Mouse (Mus musculus) Patski (cell line): Measurements from ENCODE around the gene Leap2. TPM values are rescaled to one million over a fixed set of nuclear protein-coding genes. Genes with fewer than 3 reads are reported as not detected.

ENCODE experiments used
- ATAC-seq: fragments of 100-300 bp; one replicate; pipeline ENCODE4 v1.8.0; 2021
- CTCF ChIA-PET: fragments of 350-600 bp; sonication (Branson Sonifier 250); formaldehyde crosslinking; loops from one replicate; lab custom pipeline; 2022; ENCODE audit warnings: inconsistent platforms; lab: Charles Lee
- POLR2A ChIA-PET: fragments of 350-600 bp; sonication (Branson Sonifier 250); formaldehyde crosslinking; loops from one replicate; lab custom pipeline; 2022; ENCODE audit warnings: antibody characterized with exemption, inconsistent platforms; lab: Charles Lee
- DNase-seq: peaks from one replicate; pipeline ENCODE4 v3.0.0-alpha.2; 2011; ENCODE audit warnings: low read depth, low spot score
- H3K27me3 ChIP-seq: fragments of 371-371 bp; one replicate; pipeline ENCODE4 v1.5.1; 2021
- CTCF ChIP-seq: fragments of 100-300 bp; IDR thresholded peaks from one replicate; pipeline ENCODE4 v1.5.1; 2021
- in situ Hi-C: fragments of 300-500 bp; cut with MboI; formaldehyde crosslinking; loops from 3 replicates; pipeline ENCODE4 v1.11.1; 2018; ENCODE audit warnings: low pct_unique_long_range_greater_than_20kb, mixed read lengths
- polyA plus RNA-seq: library from polyadenylated mRNA; unstranded; gene quantifications from one replicate; pipeline ENCODE4 v1.2.3, GENCODE M21; 2021

The Leap2 gene
- polyA plus RNA-seq: 0.12 TPM

DNA sequence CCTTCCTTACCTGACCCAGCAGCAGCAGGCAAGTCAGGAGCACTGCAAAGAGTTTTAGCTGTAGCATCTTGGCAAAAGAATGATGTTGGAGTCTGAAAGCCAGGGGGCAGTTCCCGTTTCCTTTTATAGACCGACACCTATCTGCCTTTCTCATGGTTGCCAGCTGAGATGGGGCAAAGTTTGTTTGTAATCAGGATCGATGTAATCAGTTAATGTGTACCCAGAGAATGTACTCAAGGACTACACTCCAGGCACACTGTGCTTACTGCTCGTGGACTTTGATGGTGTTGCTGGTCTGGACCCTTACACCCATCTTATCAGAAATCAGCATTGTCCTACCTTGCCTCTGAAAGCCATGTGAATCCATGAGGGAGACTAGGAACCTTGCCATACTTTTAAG lies at the start of gene Leap2:
Gene Leap2 (minus strand): TSS at position 135 of the 400 bp plus-strand sequence.
- in situ Hi-C loops: no loop called here
- no peak for TF ChIP-seq CTCF
- DNase-seq (no peak), ATAC-seq (no peak)
- ChIA-PET POLR2A (no interaction called here), CTCF (interaction anchor here (1.0 to 2.9 kb wide), 2 partner anchors 9 to 11 kb away, joined by 4 to 8 read pairs; no protein-coding TSS in a partner anchor)
- H3K27me3 ChIP-seq: no peaks in the 10 kb centered on the region

DNA sequence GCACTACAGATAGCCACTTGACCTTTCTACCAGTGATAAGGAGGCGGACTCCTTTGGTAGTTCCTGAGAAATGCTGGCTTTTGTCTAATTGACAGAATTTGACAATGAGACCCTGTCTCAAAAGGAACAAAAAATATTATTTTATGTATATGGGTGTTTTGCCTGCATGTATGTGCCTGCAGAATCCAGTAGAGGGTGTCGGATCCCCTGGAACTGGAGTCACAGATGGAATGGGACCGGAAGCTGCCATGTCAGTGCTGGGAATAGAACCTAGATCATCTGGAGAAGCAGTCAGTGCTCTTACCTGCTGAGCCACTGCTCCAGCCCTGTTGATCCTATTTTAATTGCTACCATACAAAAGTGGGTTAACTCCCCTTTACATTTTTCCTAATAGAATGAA lies 49.7 kb upstream of the Leap2 start:
- in situ Hi-C loops: loop anchor here (5.0 to 25.0 kb wide), 2 partner anchors 115 to 415 kb away; partner anchors contain the start of gene Slc22a5
- ChIA-PET CTCF (interaction anchor here (2.1 kb wide), 1 partner anchor 155 kb away, joined by 6 read pairs; no protein-coding TSS in a partner anchor), POLR2A (no interaction called here)
- TF ChIP-seq CTCF: no peak
- DNase-seq (no peak), ATAC-seq (no peak)
- peaks cover 35% of the 10 kb centered on the region for H3K27me3 ChIP-seq

DNA sequence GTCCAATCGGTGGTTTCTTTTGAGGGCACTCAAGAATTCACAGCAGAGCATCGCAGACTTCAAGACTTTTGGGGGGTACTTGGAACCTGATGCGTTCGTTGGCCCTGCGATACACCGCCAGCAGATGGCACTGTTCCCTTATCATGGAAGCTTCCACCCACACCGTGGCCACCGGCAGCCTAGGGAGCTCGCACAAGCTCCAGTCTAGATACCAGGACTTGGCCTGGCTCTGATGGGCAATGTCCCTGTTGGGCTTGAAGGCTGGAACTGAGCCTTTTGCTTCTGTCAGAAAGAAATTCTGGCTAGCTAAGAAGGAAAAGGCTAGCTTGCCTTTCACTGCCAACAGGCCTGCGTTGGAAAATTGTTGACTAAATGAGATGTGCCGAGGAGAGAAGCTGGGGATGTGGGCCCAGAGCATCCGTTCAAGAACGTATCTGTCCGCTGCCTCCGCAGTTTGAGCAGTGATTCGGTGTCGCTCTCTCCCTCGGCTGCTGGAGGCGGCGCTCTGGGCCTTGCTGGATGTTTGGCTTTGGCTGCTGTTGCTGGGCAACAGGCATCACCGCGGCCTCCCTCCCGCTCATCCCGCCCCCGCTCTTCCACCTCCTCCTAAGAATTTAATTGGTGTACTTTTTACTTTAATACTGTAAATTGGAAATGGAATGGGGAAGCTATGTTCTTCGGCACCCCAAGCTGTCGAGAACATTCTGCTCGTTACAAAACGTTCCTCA lies 47.2 kb upstream of the Leap2 start, which contains the start of gene Gm9837:
Gene Gm9837 (minus strand): TSS at position 512 of the 728 bp plus-strand sequence.
- peak; percentile 69 for ATAC-seq
- ChIA-PET POLR2A (interaction anchor here (0.5 to 0.6 kb wide), 2 partner anchors 99 to 1420 kb away, joined by 3 to 4 read pairs; no protein-coding TSS in a partner anchor), CTCF (interaction anchor here (0.7 to 1.3 kb wide), 10 partner anchors 9 to 267 kb away, joined by 3 to 5 read pairs (median 4); no protein-coding TSS in a partner anchor)
- DNase-seq: no peak
- peaks cover 17% of the 10 kb centered on the region for H3K27me3 ChIP-seq
- in situ Hi-C loops: loop anchor here (5.0 to 25.0 kb wide), 3 partner anchors 117 to 417 kb away; partner anchors contain the start of gene Slc22a5
- TF ChIP-seq CTCF: peak; percentile 96

DNA sequence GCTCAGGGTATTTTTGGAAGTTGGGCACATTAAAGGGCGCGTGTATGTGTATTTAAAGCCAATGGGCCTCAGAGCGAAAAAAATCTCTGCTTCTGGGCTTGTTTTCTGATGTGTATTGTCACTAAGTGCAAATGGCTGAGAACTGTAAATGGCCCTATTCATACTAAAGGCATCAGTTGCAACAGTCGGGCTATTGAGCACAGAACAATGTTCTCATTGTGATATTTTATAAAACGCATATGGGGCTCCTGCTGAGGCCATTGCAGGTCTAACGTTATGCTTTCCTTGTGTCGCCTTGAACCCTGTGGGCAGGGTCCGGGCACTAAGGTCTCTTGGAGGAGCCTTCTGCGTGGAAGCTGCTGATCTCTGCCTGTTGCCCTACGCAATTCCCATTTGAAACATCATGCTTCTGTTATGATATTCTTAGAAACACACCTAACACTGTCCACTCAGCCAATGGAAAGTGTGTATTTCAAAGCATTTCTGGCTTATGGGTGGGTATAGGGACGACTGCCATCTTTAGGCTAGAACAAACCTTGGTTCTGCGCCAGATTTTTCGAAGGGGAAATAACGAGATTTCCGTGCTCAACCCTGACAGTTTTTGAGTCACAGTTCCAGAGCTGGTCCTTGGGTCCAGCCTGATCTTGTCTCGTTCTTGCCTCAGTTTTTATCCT lies 46.5 kb upstream of the Leap2 start:
- CTCF ChIA-PET: interaction anchor here (0.7 to 1.3 kb wide), 8 partner anchors 8 to 225 kb away, joined by 3 to 5 read pairs (median 4); no protein-coding TSS in a partner anchor
- no peak for TF ChIP-seq CTCF
- no peak for DNase-seq
- peaks cover 17% of the 10 kb centered on the region for H3K27me3 ChIP-seq
- no peak for ATAC-seq
- POLR2A ChIA-PET: no interaction called here
- in situ Hi-C loops: loop anchor here (5.0 to 25.0 kb wide), 2 partner anchors 158 to 418 kb away; partner anchors contain the start of gene Slc22a5

DNA sequence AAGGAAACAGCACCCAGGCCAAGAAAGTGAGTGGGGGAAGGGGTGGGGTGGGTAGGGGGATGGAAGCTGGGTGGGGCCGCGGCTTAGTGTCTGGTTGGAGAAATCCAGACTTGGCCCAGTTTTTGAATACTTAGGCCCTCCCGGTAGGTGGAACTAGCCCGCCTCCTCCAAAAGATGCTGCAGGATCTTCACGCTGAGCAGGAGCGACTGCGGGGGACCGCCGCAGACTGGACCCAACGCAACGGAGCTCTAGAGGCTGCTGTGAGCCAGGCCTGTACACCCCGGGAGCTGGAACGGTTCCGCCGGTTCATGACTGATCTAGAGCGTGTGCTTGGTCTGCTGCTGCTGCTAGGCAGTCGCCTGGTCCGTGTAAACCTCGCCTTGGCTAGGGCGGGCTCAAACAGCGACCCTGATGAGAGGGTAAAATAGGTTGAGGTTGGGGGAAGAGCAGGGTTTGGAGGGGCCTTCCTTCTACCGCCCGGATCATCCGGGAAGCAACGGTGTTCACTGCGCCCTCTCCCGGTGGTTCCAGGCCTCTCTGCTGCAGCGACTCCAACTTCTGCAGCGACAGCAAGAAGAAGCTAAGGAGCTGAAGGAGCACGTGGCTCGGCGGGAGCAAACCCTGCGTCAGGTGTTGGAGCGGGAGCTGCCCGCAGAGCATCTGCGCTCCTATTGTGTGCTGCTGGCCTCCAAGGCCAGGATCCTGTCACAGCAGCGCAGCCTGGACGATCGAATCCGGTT lies 43.4 kb upstream of the Leap2 start:
- CTCF ChIA-PET: interaction anchor here (0.7 to 1.2 kb wide), 4 partner anchors 9 to 161 kb away, joined by 3 to 5 read pairs (median 3); no protein-coding TSS in a partner anchor
- TF ChIP-seq CTCF: no peak

DNA sequence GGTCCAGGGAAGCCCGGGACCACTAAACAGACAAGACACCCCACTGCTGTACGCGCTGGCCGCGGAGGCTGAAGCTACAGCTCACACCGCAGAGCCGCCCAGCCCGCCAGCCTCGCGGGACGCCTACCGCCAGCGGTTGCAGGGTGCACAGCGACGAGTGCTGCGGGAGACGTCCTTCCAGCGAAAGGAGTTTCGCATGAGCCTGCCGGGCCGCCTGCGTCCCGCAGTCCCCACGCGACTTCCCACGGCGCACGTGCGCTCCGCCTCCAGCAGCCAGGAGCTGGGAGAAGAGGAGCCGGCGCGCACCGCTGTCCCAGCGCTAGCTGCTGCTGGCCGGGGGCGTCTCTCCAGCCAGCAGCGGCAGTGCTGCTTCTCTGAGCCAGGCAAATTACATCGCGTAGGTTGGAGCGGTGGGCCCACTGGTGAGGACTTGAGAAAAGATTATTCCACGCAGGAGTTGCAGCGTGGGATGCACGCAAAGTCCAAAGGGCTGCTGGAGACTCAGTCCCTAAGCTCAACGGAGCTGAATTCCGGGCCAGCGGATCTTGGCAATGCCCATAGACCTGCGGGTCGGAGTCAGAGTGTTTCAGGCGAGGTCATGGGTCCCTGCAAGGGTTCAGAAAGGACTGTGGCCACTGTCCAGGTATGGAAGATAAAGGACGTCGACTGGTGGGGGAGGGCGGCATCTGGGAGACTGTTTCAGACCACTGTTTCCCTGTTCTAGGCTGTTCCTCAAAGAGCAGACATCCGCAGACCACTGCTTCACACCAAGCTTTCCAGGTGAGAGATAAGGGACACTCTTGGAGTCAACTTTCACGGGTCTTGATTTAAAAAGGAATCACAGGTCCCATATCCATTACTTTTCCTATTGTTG lies 40.8 kb upstream of the Leap2 start:
- H3K27me3 ChIP-seq: peaks cover 6% of the 10 kb centered on the region
- no peak for TF ChIP-seq CTCF
- ChIA-PET POLR2A (no interaction called here), CTCF (no interaction called here)
- in situ Hi-C loops: loop anchor here (25.0 kb wide), 1 partner anchor 424 kb away; the partner anchor contains the start of gene Slc22a5
- ATAC-seq (no peak), DNase-seq (no peak)

More for the DNA sequence above, 43.4 kb upstream of the Leap2 start:
- POLR2A ChIA-PET: no interaction called here
- in situ Hi-C loops: loop anchor here (5.0 to 25.0 kb wide), 2 partner anchors 161 to 421 kb away; partner anchors contain the start of gene Slc22a5
- peaks cover 6% of the 10 kb centered on the region for H3K27me3 ChIP-seq
- ATAC-seq: no peak
- DNase-seq: no peak

DNA sequence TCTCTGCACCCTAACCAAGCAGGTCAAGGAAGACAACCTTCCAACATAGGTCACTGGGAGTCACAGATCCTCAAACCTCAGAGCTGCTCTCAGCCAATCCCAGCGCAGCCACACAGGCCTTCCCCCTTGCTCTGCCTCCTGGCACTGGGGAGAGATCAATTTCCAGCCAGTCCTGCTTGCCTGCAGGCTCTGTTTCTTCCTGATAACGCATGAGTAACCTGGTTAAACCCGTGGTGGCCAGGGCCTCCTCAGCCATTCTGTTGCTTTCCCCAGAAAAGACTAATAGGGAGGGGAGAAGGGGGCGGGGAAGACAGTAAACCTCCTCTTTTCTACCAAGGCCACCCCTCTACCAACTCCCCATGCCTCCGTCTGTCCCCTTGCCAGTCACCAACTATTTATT lies 38.8 kb upstream of the Leap2 start:
- in situ Hi-C loops: loop anchor here (25.0 kb wide), 1 partner anchor 426 kb away; the partner anchor contains the start of gene Slc22a5
- H3K27me3 ChIP-seq: peaks cover 2% of the 10 kb centered on the region
- peak; percentile 73 for ATAC-seq
- TF ChIP-seq CTCF: no peak
- ChIA-PET CTCF (interaction anchor here (1.0 kb wide), 1 partner anchor 8 kb away, joined by 4 read pairs; the partner anchor contains the start of gene Gm9837), POLR2A (interaction anchor here (0.7 to 1.0 kb wide), 3 partner anchors 16 to 163 kb away, joined by 3 read pairs; no protein-coding TSS in a partner anchor)
- DNase-seq: no peak

DNA sequence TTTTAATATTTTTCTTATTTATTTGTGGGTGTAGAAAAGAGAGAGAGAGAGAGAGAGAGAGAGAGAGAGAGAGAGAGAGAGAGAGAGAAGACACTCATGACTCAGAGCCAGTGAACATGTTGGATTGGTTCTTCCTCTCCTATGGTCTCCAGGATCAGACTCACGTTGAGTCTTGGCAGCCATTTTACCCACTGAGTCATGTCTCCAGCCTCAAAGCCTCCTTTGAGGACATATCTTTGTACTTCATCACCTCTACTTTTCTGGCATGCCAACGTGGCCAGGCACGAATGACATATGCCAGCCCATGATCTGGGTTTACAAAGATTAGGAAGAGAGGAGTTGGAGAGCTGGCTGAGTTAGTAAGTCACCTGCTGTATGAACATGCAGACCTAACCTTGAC lies 37.2 kb upstream of the Leap2 start:
- no peaks in the 10 kb centered on the region for H3K27me3 ChIP-seq

DNA sequence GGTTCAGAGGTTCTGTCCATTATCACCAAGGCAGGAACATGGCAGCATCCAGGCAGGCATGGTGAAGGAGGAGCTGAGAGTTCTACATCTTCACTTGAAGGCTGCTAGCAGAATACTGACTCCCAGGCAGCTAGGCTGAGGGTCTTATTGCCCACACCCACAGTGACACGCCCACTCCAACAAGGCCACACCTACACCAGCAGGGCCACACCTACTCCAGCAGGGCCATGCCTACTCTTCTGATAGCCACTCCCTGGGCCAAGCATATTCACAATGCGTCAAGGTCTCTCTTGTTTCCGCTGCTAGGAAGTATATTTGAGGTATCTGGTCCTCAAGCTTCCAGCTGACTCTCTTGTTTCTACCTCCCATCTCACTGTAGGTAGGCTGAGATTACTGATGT lies 36.0 kb upstream of the Leap2 start:
- ChIA-PET POLR2A (no interaction called here), CTCF (no interaction called here)
- ATAC-seq (no peak), DNase-seq (no peak)
- in situ Hi-C loops: loop anchor here (25.0 kb wide), 1 partner anchor 428 kb away; the partner anchor contains the start of gene Slc22a5
- TF ChIP-seq CTCF: no peak
- H3K27me3 ChIP-seq: no peaks in the 10 kb centered on the region

More for the DNA sequence above, 37.2 kb upstream of the Leap2 start:
- ChIA-PET POLR2A (interaction anchor here (0.7 kb wide), 1 partner anchor 111 kb away, joined by 5 read pairs; no protein-coding TSS in a partner anchor), CTCF (no interaction called here)
- in situ Hi-C loops: loop anchor here (25.0 kb wide), 1 partner anchor 427 kb away; the partner anchor contains the start of gene Slc22a5
- TF ChIP-seq CTCF: no peak
- ATAC-seq: no peak
- DNase-seq: no peak
